Mouse (Mus musculus) intestine, postnatal 0 days (tissue): ENCODE data around the gene Ptprg. TPM values are rescaled to one million over a fixed set of nuclear protein-coding genes. Genes with fewer than 3 reads are reported as not detected.

Experiments used
- ATAC-seq: fragments of 200-750 bp; cut with Nextera tagmentation; 2 replicates; pipeline ENCODE4 v1.8.0; 2017; ENCODE audit warnings: mild to moderate bottlenecking, moderate TSS enrichment, moderate library complexity
- H3K27ac ChIP-seq: fragments of 300-500 bp; sonication (generic); 2 replicates; pipeline ENCODE4 v1.5.1; 2014; ENCODE audit warnings: mild to moderate bottlenecking, low read depth, low read length, moderate library complexity
- H3K27me3 ChIP-seq: fragments of 300-500 bp; sonication (generic); replicated peaks from 2 replicates; pipeline ENCODE4 v1.6.1; 2014; ENCODE audit warnings: low read length, mixed read lengths; ENCODE audit not compliant: control insufficient read depth, insufficient read depth
- H3K36me3 ChIP-seq: fragments of 300-500 bp; sonication (generic); 2 replicates; pipeline ENCODE4 v1.6.1; 2014; ENCODE audit warnings: mild to moderate bottlenecking, moderate library complexity; ENCODE audit not compliant: control insufficient read depth, insufficient read depth
- H3K4me1 ChIP-seq: fragments of 300-500 bp; sonication (generic); replicated peaks from 2 replicates; pipeline ENCODE4 v1.6.1; 2014; ENCODE audit warnings: antibody characterized with exemption, low read length, mixed read lengths; ENCODE audit not compliant: control insufficient read depth, insufficient read depth
- H3K4me2 ChIP-seq: fragments of 300-500 bp; sonication (generic); replicated peaks from 2 replicates; pipeline ENCODE4 v1.6.1; 2014; ENCODE audit warnings: low read depth, mild to moderate bottlenecking, moderate library complexity
- H3K4me3 ChIP-seq: fragments of 300-500 bp; sonication (generic); 2 replicates; pipeline ENCODE4 v1.5.1; 2014; ENCODE audit warnings: low read depth, low read length
- H3K9ac ChIP-seq: fragments of 300-500 bp; sonication (generic); 2 replicates; pipeline ENCODE4 v1.6.1; 2014; ENCODE audit warnings: mild to moderate bottlenecking, low read depth, low read length
- H3K9me3 ChIP-seq: fragments of 300-500 bp; sonication (generic); 2 replicates; pipeline ENCODE4 v1.6.1; 2016; ENCODE audit warnings: mixed run types; ENCODE audit not compliant: control insufficient read depth
- CTCF ChIP-seq: sonication (generic); IDR thresholded peaks from 2 replicates; pipeline ENCODE4 v1.5.1; 2016; ENCODE audit warnings: low read depth, mild to moderate bottlenecking, control low read depth, antibody characterized with exemption, moderate library complexity
- WGBS: fragments of 180-500 bp; shearing (Covaris S2); extraction: QIAGEN DNeasy Blood & Tissue Kit; methylation state at CpG from one replicate; pipeline ENCODE4 v1.1.7; 2014; 5-methylcytosine and 5-hydroxymethylcytosine counted together
- polyA plus RNA-seq: library from polyadenylated mRNA; unstranded; fragments of >200 nt; fragmentation: Nextera tagmentation; extraction: Ambion mirVana; gene quantifications from 2 replicates; pipeline ENCODE4 v1.2.1, GENCODE M21; 2015

The Ptprg gene
- polyA plus RNA-seq, 1 experiment from 2014 or later, result 3.7 TPM

DNA sequence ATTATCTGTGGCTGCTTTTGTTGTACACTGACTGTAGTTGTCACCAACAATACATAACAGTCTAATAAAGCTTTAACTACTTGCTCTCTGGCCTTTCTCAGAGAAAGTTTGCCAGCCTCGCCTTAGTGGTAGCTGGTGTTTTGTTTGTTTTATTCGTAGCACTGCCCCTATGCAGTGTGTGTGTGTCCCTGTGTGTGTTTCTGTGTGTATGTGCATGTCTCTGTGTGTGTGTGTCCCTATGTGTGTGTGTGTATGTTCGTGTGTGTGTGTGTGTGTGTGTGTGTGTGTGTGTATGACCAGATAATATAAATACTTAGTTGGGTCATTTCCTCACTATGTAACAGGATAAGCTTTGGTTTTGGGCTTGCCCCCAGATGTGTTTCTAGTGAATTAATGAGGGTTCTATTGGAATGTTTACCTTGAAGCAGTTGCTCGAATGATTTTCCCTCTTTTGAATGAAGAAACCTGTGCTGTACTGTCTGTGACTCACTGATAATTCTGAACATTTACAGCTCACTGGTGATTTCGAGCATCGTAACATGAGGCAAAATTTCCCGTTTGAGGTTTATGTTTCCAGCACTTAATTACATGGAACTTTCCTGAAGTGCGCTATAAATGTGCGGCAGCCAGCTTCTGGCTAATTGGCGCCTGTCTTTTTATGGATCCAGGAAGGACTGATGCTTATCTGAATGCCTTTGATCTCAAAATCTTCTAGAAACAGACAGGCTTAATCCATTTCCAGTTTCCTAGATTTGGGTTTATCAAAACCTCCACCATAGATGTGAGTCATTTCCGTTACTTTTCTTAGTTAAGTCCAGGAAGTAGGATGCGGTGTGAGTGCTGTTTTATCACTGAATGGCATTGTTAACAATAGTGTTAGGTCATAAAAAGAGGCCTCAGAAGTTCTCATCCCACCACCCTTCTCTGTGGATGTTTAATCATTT, 546.3 kb downstream of the Ptprg start:
- Histone ChIP-seq H3K27me3 (no peaks in the 10 kb centered on the region), H3K4me1 (0 out of 2 replicates have a peak, but pooled peaks cover 2% of the 10 kb centered on the region), H3K27ac (no peak overlapping the region), H3K4me2 (no peak overlapping the region), H3K36me3 (no peaks in the 10 kb centered on the region), H3K9me3 (no peaks in the 10 kb centered on the region), H3K4me3 (no peak overlapping the region), H3K9ac (no peak overlapping the region)
- TF ChIP-seq CTCF, result no peak
- peak; percentile 14; the same call in 1 of the 2 replicates for ATAC-seq
- 23% methylated on average over 12 of the region's 12 CpGs for WGBS

DNA sequence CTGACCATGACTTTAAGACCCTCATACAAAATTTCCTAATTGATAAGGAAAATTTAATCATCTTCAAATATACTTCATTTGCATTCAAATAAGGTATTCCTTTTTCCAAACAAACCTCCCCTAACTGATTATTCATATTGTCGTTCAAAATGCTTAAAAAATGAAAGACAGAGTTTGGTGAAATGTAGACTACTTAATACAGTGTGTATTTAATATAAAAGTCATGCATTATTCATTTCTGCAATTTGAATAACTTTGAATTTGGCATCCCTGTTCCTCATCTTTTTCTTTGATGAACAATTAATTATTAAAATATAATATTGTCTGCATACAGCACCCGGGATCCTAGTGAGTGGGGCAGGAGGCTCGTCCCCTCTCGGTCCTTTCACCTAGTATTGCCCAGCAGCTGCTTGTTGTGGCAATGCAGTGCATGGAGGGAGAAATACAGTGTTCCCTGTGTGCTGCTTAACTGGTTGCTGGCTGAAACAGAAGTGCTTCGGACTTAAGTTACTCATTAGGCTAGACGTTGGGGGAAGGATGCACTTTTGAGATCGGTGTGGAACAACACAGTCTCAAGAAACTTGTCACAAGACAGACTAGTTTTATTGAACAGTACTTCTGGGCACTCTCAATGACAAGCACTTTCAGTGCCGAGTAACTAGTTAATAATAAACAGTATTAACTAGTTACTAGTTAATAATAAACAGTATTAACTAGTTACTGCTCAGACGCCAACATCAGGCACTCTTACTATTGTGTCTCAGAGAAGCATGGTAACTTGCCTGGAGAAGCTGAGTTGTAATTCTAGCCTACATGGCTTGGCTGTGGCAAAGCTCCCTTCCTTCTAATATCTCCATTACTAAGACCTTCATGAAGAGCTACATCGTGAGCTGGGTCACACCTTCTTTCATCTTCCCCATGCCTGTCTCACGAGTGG, 549.3 kb downstream of the Ptprg start:
- Histone ChIP-seq H3K4me1 (peaks cover 5% of the 10 kb centered on the region; the same call in 1 of the 2 replicates), H3K9me3 (no peaks in the 10 kb centered on the region), H3K4me3 (no peak overlapping the region), H3K27me3 (no peaks in the 10 kb centered on the region), H3K9ac (no peak overlapping the region), H3K4me2 (0 out of 2 replicates have a peak overlapping the region, but pooled peaks have one; percentile 21), H3K36me3 (no peaks in the 10 kb centered on the region), H3K27ac (no peak overlapping the region)
- WGBS, result 55% methylated on average over 11 of the region's 11 CpGs
- TF ChIP-seq CTCF, result no peak
- ATAC-seq, result peak; percentile 26; the same call in 1 of the 2 replicates

DNA sequence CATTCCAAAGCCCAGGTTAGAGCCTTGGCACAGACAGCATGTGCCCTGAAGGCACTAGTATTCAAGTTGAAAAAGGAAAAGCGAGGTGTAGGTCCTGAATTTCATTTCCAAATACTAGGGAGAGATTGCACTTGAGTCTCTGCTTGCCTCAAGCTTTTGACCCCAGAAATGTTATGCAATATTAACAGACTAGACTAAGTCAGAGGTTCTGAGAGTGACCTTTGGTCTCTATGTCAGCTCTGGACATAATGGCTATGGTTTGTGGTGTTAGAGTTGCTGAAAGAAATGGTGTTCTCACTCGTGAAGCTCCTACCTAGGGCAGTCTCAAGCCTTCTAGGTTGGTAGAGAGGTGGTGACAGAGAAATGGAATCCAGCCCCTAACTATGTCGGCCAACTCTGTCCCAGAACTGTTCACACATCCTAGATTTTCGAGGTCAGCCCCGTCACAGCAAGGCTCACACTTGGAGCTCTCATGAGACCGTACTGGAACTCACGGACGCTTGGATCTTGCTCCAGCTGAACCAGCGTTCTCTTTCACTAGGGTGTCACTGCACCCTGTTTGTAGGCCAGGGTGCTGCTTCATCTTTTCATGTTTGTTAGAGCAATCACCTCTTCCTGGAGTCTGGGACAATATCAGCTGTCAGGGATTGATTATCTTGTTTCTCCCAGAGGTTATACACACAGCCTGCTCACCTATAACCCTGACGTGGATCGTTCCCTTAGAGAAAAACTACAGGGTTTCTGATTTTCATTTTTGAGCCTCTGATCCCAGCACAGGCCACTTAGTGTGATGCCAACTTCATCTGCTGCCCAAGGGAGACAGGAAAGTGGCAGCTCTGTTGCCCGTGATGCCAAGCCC, 551.2 kb downstream of the Ptprg start:
- Histone ChIP-seq H3K9ac (no peak overlapping the region), H3K4me2 (no peak overlapping the region), H3K27me3 (no peaks in the 10 kb centered on the region), H3K4me3 (no peak overlapping the region), H3K9me3 (no peaks in the 10 kb centered on the region), H3K27ac (peak overlapping the region; percentile 72), H3K36me3 (no peaks in the 10 kb centered on the region), H3K4me1 (peaks cover 10% of the 10 kb centered on the region; the same call in 1 of the 2 replicates)
- 64% methylated on average over 12 of the region's 12 CpGs for WGBS
- peak; percentile 64 for ATAC-seq
- no peak for TF ChIP-seq CTCF

DNA sequence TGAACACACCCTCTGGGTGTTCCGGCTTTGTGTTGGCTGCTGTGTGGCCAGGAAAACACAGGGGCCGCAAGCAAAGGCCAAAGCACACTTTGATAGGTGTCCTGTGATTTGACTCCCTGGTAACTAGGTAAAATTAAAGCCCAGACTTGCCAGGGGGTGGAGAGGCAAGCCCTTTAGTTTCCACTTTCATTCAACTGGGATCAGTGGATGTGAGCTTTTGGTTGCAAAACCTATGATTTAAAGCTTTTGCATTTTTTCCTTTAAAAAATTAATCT, 551.8 kb downstream of the Ptprg start:
- Histone ChIP-seq H3K4me2 (no peak overlapping the region), H3K4me3 (no peak overlapping the region), H3K27me3 (no peaks in the 10 kb centered on the region), H3K4me1 (peaks cover 10% of the 10 kb centered on the region; the same call in 1 of the 2 replicates), H3K9ac (no peak overlapping the region), H3K27ac (peak overlapping the region; percentile 72; the same call in 1 of the 2 replicates), H3K36me3 (no peaks in the 10 kb centered on the region), H3K9me3 (no peaks in the 10 kb centered on the region)
- WGBS, result 50% methylated on average over 2 of the region's 2 CpGs
- TF ChIP-seq CTCF, result no peak
- 0 out of 2 replicates have a peak, but pooled peaks have one; percentile 3 for ATAC-seq

DNA sequence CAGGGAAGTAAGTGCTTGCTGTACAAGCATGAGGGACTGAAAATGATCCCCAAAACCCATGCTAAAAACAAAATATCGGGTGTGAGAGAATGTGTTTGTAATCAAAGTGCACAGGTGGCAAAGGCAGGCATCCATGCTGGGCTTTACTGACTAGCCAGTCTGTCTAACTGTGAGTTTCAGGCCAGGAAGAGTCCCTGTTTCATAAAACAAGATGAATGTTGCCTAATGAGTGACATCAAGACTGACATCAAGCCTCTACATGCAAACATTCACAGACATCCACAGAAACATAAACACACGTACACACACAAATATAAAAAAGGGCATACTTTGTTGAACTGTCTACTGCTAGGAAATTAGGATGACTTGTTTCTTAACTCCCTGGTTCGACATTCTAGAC, 552.3 kb downstream of the Ptprg start:
- no peak overlapping the region for H3K4me2 ChIP-seq
- TF ChIP-seq CTCF, result no peak
- no peaks in the 10 kb centered on the region for H3K36me3 ChIP-seq
- H3K9me3 ChIP-seq, result no peaks in the 10 kb centered on the region
- no peak for ATAC-seq
- H3K4me3 ChIP-seq, result no peak overlapping the region
- H3K27ac ChIP-seq, result no peak overlapping the region
- peaks cover 10% of the 10 kb centered on the region; the same call in 1 of the 2 replicates for H3K4me1 ChIP-seq
- no peak overlapping the region for H3K9ac ChIP-seq
- WGBS, result 84% methylated on average over 3 of the region's 3 CpGs
- H3K27me3 ChIP-seq, result no peaks in the 10 kb centered on the region
